Mouse (Mus musculus) hematopoietic multipotent progenitor cell, adult 10-12 weeks (in vitro differentiated cells): Measurements from ENCODE around the gene Iqcf5. TPM values are rescaled to one million over a fixed set of nuclear protein-coding genes. Genes with fewer than 3 reads are reported as not detected.

Experiments used
- polyA plus RNA-seq: library from polyadenylated mRNA; stranded (reverse); fragments of >175 nt; gene quantifications from 2 replicates; pipeline ENCODE4 v1.2.3, GENCODE M21; 2012; ENCODE audit warnings: low replicate concordance

Iqcf5 gene
- polyA plus RNA-seq = not detected in 2 replicates

DNA sequence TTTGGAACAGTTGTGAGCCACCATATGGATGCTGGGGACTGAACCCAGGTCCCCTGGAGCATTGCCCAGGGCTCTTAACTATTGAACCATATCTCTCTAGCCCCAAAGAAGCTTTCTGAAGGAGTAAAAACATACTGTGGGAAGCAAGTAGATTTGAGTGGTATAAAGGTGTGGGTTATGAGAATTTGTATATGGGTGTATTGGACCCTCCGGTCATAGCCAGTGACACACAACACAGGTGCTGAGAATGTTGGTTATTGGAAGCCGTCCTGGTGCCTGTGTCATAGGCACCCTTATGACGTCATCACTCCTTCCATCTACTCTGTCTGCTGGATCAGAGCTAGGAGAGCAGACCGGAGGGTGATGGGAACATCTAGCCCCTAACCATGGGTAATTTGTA is at the start of gene Iqcf5:
TSS of gene Iqcf5 (plus strand) at position 301 of the 400 bp plus-strand sequence.

DNA sequence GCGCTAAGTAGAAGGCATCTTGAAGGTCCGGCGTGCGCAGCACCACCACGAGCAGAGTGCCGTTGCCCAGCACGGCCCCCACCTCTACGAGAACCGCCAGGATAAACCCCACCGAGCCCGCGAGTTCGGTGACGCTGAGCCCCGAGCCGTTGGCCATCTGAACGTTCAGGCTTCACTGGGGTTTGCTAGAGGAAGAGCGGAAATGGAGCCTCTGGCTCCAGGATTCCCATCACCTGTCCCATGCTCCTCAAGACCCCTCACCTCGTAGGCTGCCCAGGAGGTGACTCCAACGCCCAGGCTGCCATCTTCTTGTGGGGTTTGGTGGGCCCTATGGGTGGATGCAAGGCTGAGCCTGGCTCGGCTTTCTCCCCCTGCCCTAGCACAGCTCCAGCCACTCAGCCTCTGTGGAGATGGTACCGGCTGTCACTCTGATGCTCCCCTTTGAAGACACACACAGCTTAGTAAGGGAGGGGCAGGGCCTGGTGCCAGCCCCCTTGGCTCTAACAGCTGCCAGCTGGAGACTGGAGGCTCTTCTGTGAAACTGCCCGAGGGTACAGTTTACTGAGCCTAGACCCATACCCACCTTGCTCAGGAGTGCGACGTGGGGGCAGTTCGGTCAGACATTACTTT is 48.7 kb upstream of the Iqcf5 start, which contains the start of gene Gpr62:
TSS of gene Gpr62 (minus strand) at position 368 of the 630 bp plus-strand sequence.

GRCm38 (mm10) chr9:106475663-106476001 is 38.7 kb upstream of the Iqcf5 start, which contains the start of gene Rrp9:
Gene Rrp9 (plus strand): TSS chr9:106475963.

DNA sequence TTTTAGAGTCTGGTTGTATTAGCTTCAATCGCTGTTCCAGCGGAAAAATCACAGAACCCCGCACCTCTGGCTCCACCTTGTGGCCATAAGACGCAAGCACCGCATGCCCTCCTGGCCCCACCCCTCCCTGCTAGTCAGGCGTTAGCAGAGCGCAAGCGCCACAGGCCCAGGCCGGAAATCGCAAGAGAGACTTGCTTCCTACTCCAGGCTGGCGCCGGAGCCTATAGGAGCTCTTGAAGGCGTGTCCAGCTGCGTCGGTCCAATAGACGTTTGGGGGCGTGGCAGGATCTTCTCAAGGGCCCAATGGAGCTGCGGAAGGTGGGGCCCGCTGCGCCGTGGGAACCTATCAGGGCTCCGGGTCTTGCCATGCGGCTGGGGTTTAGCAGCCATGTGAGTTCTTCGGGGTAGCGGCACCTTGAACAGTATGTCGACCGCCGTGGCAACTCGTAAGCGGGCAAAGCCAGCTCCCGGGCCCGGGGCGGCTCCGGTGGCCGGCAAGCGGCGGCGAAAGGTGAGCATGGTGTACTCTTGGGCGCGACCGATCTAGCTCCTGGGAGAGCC is 37.4 kb upstream of the Iqcf5 start, which contains the start of gene Parp3:
TSS of gene Parp3 (minus strand) at position 26 of the 561 bp plus-strand sequence.

DNA sequence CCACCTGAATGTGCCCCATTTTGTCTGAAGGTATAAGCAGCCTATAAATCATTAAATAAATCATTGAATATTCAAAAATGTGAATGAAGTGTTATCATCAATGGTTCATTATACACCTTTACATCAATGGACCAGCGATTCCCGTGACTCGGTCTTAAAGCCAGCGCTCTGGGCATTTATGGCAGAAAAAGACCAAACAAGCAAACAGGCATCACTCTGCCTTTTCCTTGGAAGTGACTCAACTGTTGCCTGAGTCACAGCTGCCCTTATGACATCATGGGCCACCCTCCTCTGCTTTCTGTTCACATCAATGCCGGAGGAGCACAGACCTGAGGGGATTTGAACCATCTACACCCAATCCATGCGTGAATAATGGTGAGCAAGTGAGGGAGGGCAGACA is 14.7 kb upstream of the Iqcf5 start, which contains the start of gene Iqcf1:
TSS of gene Iqcf1 (plus strand) at position 301 of the 400 bp plus-strand sequence.

DNA sequence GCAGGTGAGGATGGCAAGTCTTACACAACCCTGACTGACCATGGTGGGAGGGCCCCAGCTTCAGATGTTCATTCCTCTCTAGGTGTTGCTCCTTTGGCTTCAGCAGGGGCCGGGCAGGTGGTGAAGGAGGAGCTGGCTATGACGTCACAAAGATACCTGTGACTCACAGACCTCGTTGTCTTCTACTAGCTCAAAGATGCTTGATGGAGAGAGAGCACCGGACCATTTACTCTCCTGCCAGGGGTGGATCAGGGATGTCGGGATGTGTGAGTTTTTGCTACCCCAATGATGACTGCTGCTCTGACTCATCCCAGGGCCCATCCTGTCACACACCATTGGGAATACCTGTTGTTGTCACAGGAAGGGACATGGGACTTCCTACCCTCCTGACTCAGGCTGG is 47.2 kb downstream of the Iqcf5 start, which contains the start of gene Iqcf3:
TSS of gene Iqcf3 (minus strand) at position 101 of the 400 bp plus-strand sequence.

Other genes starting within 250 kb of the Iqcf5 start
- 1.5 and 3.1 TPM in 2 replicates for gene Poc1a, start 233.5 kb upstream of the Iqcf5 start, polyA plus RNA-seq
- gene Dusp7, start 145.9 kb upstream of the Iqcf5 start, polyA plus RNA-seq = 34.0 and 65.7 TPM in 2 replicates
- gene Rpl29, start 85.1 kb upstream of the Iqcf5 start, polyA plus RNA-seq = 18.9 and 19.9 TPM in 2 replicates
- 20.3 and 21.3 TPM in 2 replicates for gene Acy1, start 76.3 kb upstream of the Iqcf5 start, polyA plus RNA-seq
- gene Abhd14b, start 67.1 kb upstream of the Iqcf5 start, polyA plus RNA-seq = 4.2 and 4.6 TPM in 2 replicates
- gene Abhd14a, start 66.9 kb upstream of the Iqcf5 start, polyA plus RNA-seq = 2.3 and 7.2 TPM in 2 replicates
- 34.0 and 111 TPM in 2 replicates for gene Pcbp4, start 61.3 kb upstream of the Iqcf5 start, polyA plus RNA-seq
- gene Gpr62, start 48.6 kb upstream of the Iqcf5 start, polyA plus RNA-seq = 0.31 and 0.72 TPM in 2 replicates
- 132 and 239 TPM in 2 replicates for gene Rrp9, start 38.6 kb upstream of the Iqcf5 start, polyA plus RNA-seq
- 72.0 and 84.0 TPM in 2 replicates for gene Parp3, start 37.6 kb upstream of the Iqcf5 start, polyA plus RNA-seq
- not detected in 2 replicates for gene Iqcf1, start 14.6 kb upstream of the Iqcf5 start, polyA plus RNA-seq
- gene Iqcf3, start 47.1 kb downstream of the Iqcf5 start, polyA plus RNA-seq = not detected in 2 replicates
- gene Iqcf4, start 56.4 kb downstream of the Iqcf5 start, polyA plus RNA-seq = not detected in 2 replicates
- not detected in 2 replicates for gene Iqcf6, start 112.0 kb downstream of the Iqcf5 start, polyA plus RNA-seq
- not detected in 2 replicates for gene Grm2, start 141.5 kb downstream of the Iqcf5 start, polyA plus RNA-seq
- 60.6 and 119 TPM in 2 replicates for gene Tex264, start 171.4 kb downstream of the Iqcf5 start, polyA plus RNA-seq